Mouse (Mus musculus) adrenal gland, postnatal 4 days (tissue): ENCODE results near the gene Ankrd13c. TPM values are rescaled to one million over a fixed set of nuclear protein-coding genes. Genes with fewer than 3 reads are reported as not detected.

Source experiments
- total RNA-seq, 2 experiments: library from RNA; stranded (reverse); gene quantifications; 2 replicates each; pipeline ENCODE4 v1.2.3; 2021

Ankrd13c gene
- total RNA-seq, 2 experiments from 2014 or later = 57.5 to 62.0 TPM

Other genes with a start within 250 kb of the Ankrd13c start
- gene Cth, start 22.2 kb upstream of the Ankrd13c start, total RNA-seq = 10 to 100 TPM; 12.4 to 15.0 TPM
- gene Srsf11, start 89.4 kb downstream of the Ankrd13c start, total RNA-seq = 100 to 1,000 TPM; 217 to 245 TPM
- gene Lrrc40, start 89.4 kb downstream of the Ankrd13c start, total RNA-seq = 10 to 100 TPM; 42.9 to 44.3 TPM